Mouse (Mus musculus): ENCODE measurements around the gene Kif6.

DNA sequence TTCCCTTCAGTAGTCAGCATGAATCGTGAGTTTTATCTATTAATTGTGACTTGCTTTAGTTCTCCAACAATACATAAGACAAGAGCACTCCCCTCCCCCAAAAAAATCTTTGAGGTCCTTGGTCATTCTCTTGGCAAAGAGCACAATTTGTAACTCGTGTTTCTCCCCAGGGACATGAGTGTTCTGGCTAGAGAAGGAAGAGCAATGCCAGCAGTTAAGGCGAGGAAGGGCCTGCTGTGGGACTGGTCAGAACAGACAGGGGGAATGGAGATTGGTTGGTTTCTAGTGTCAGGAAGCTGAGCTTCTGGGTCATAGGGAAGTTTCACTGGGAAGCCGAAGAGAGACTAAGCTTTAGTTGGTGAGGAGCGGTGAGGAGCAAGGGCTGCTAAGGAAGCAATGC is 184.2 kb downstream of the Kif6 start:
- TF ChIP-seq POLR2A (IDR thresholded peaks at IDR 0.05; ENCODE audit: low read depth, low read length): no peak
- TF ChIP-seq CTCF (IDR thresholded peaks at IDR 0.05; ENCODE audit: extremely low read depth, insufficient read depth, insufficient read length, insufficient replicate concordance): no peak

Data from spleen, adult 2 months (tissue).